Mouse (Mus musculus) cerebellum, adult 18-20 months (tissue): ENCODE measurements around the gene Tirap.
A peak's percentile ranks its signal among the peaks of the same experiment; 100 is the strongest.

Experiments
- DNase-seq, 2 experiments: peaks; one replicate each; pipeline ENCODE4 v3.0.0; 2021

The Tirap gene

GRCm38 (mm10) chr9:35145118-35145517, 55.0 kb downstream of the Tirap start:
- DNase-seq: no peak

DNA sequence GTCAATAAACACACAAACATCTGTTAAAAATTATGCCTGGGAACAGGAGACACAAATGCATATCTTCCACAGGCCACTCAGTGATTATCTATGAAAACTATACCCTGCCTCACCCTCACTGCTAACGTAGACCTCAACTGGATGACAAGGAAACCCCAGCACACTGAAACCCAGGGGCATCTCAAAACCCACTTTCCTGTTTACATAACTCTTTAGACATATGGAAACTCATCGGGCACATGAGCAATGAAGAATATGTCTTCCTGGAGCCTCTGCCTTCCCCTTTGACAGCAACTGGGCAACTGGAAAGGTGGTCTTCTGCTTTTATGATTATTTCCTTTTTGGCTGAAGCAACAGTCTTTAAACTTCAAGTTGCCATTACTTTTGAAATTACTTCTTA, 57.9 kb downstream of the Tirap start:
- DNase-seq: no peak

- DNase-seq: no peak
Observed at GRCm38 (mm10) chr9:35139231-35139744, 60.8 kb downstream of the Tirap start.

DNA sequence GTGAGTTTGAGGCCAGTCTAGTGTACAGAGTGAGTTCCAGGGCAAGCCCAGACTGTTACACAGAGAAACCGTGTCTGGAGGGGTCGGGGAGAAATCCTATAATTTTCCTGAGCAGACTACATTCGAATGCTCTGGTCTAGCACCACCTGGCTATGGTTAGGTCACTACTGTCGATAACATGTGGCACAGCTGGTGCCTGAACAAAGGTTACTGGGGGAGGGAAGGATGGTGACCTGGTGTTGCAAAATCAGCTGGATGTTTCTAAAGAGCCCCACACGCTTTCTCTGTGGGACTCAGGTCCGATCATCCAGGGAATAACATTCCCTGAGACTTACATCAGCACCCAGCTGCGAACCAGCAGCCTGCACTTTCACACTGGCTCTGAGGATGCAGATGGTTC, 62.1 kb downstream of the Tirap start:
- no peak for DNase-seq

DNA sequence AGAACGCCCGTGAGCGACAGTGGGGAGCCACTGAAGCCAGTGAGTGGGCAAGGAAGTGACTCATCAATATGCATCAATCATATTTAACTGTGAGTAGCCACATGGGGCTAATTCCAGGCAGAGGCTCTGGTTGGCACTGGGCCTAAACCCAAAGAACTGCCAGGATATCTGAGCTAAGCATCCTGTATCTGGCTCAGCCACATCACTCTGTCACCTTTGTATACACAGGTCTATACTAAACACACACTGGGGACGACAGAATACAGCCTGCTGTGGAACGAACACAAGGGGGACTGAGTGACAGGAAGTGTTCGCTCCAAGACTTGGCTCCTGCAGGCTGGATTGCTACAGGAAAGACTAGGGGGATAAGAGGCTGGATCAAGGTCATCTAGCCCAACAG, 64.5 kb downstream of the Tirap start:
- peak; percentile 48 to 50 for DNase-seq
